Mouse (Mus musculus) CH12.LX (cell line): ENCODE results near the gene Amigo1. TPM values are rescaled to one million over a fixed set of nuclear protein-coding genes. Genes with fewer than 3 reads are reported as not detected.

Source experiments
- DNase-seq: peaks from one replicate; pipeline ENCODE4 v3.0.0-alpha.2; 2013; ENCODE audit errors: extremely low read depth
- H3K27ac ChIP-seq: 2 replicates; pipeline ENCODE4 v1.5.1; 2012; ENCODE audit warnings: low read depth, mild to moderate bottlenecking, control low read depth, moderate library complexity; ENCODE audit not compliant: insufficient read depth
- H3K27me3 ChIP-seq: replicated peaks from 2 replicates; pipeline ENCODE3; 2012; ENCODE audit warnings: inconsistent platforms
- H3K36me3 ChIP-seq, 2 experiments: replicated peaks in 1 of 2; 2 replicates each; pipeline versions ENCODE3 to v1.6.1; 2012; ENCODE audit warnings: inconsistent platforms in 1 of 2, low read length in 1 of 2, mild to moderate bottlenecking in 1 of 2, mixed read lengths in 1 of 2, moderate library complexity in 1 of 2; ENCODE audit not compliant: control insufficient read depth in 1 of 2, insufficient read depth in 1 of 2
- H3K4me1 ChIP-seq, 2 experiments: 2 replicates each; pipeline ENCODE4 v1.6.1; 2012; ENCODE audit warnings: inconsistent platforms in 1 of 2, moderate library complexity in 1 of 2; ENCODE audit not compliant: insufficient read depth in 2 of 2, control insufficient read depth in 1 of 2
- H3K4me2 ChIP-seq: 2 replicates; pipeline ENCODE4 v1.6.1; 2012; ENCODE audit warnings: low read depth, mild to moderate bottlenecking, control low read depth; ENCODE audit not compliant: poor library complexity, insufficient read depth, severe bottlenecking
- H3K4me3 ChIP-seq, 3 experiments: fragments of 150-350 bp in 1 of 3; sonication (generic) in 1 of 3; replicated peaks in 1 of 3; 2 replicates each; pipeline versions ENCODE3 to v1.5.1; 2011 to 2012; ENCODE audit warnings: low read depth in 2 of 3, low read length in 2 of 3, mild to moderate bottlenecking in 2 of 3, moderate library complexity in 2 of 3, control low read depth in 1 of 3, improper control_type of control experiment in 1 of 3, inconsistent platforms in 1 of 3, mixed read lengths in 1 of 3; ENCODE audit not compliant: poor library complexity in 1 of 3
- H3K79me2 ChIP-seq: replicated peaks from 2 replicates; pipeline ENCODE4 v1.6.1; 2012; ENCODE audit warnings: mild to moderate bottlenecking, moderate library complexity; ENCODE audit not compliant: control insufficient read depth, poor library complexity, insufficient read depth, severe bottlenecking; ENCODE audit errors: extremely low read depth
- H3K9ac ChIP-seq: 2 replicates; pipeline ENCODE4 v1.6.1; 2012; ENCODE audit warnings: low read depth, mild to moderate bottlenecking, control low read depth, moderate library complexity; ENCODE audit not compliant: insufficient read depth
- H3K9me3 ChIP-seq: replicated peaks from 2 replicates; pipeline ENCODE3; 2012; ENCODE audit warnings: low read length, inconsistent platforms, mixed read lengths
- CHD2 ChIP-seq: IDR thresholded peaks from 2 replicates; pipeline ENCODE4 v1.6.1; 2011; ENCODE audit warnings: low read length, improper control_type of control experiment
- CTCF ChIP-seq, 2 experiments: IDR thresholded peaks in 1 of 2; conservative IDR thresholded peaks in 1 of 2; 2 replicates each; pipeline ENCODE4 v1.5.1; 2011 to 2012; ENCODE audit warnings: low read depth in 2 of 2, low read length in 2 of 2, improper control_type of control experiment in 1 of 2, inconsistent platforms in 1 of 2, mild to moderate bottlenecking in 1 of 2, moderate library complexity in 1 of 2
- ETS1 ChIP-seq: conservative IDR thresholded peaks from 2 replicates; pipeline ENCODE4 v1.6.1; 2012; ENCODE audit warnings: low read depth, mild to moderate bottlenecking, inconsistent platforms, low read length, improper control_type of control experiment, moderate library complexity
- HCFC1 ChIP-seq: IDR thresholded peaks from 2 replicates; pipeline ENCODE4 v1.6.1; 2012; ENCODE audit warnings: low read depth, mild to moderate bottlenecking, inconsistent platforms, low read length, improper control_type of control experiment
- JUN ChIP-seq: IDR thresholded peaks from 2 replicates; pipeline ENCODE4 v1.6.1; 2011; ENCODE audit warnings: low read depth, mild to moderate bottlenecking, low read length, improper control_type of control experiment, moderate library complexity; ENCODE audit not compliant: insufficient read depth
- KAT2A ChIP-seq: IDR thresholded peaks from 2 replicates; pipeline ENCODE4 v1.6.1; 2012; ENCODE audit warnings: low read length, improper control_type of control experiment, inconsistent platforms; ENCODE audit not compliant: insufficient replicate concordance
- MAZ ChIP-seq: IDR thresholded peaks from 2 replicates; pipeline ENCODE4 v1.6.1; 2012; ENCODE audit warnings: low read depth, mild to moderate bottlenecking, inconsistent platforms, low read length, improper control_type of control experiment, moderate library complexity
- NELFE ChIP-seq: IDR thresholded peaks from 2 replicates; pipeline ENCODE4 v1.6.1; 2011; ENCODE audit warnings: low read depth, low read length, improper control_type of control experiment
- NRF1 ChIP-seq: IDR thresholded peaks from 2 replicates; pipeline ENCODE4 v1.6.1; 2014; ENCODE audit warnings: low read depth, mild to moderate bottlenecking, inconsistent platforms, low read length, improper control_type of control experiment, moderate library complexity
- PAX5 ChIP-seq: IDR thresholded peaks from 2 replicates; pipeline ENCODE4 v1.6.1; 2012; ENCODE audit warnings: low read length, inconsistent platforms, mixed read lengths
- POLR2A ChIP-seq: IDR thresholded peaks from 2 replicates; pipeline ENCODE4 v1.6.1; 2011; ENCODE audit warnings: low read depth, mild to moderate bottlenecking, improper control_type of control experiment, low read length
- POLR2AphosphoS2 ChIP-seq: IDR thresholded peaks from 2 replicates; pipeline ENCODE4 v1.6.1; 2011; ENCODE audit warnings: low read depth, low read length, improper control_type of control experiment
- RAD21 ChIP-seq: IDR thresholded peaks from 2 replicates; pipeline ENCODE4 v1.6.1; 2011; ENCODE audit warnings: low read depth, mild to moderate bottlenecking, low read length, improper control_type of control experiment, moderate library complexity
- RCOR1 ChIP-seq: conservative IDR thresholded peaks from 2 replicates; pipeline ENCODE4 v1.6.1; 2012; ENCODE audit warnings: low read depth, mild to moderate bottlenecking, inconsistent platforms, low read length, improper control_type of control experiment
- SMC3 ChIP-seq: IDR thresholded peaks from 2 replicates; pipeline ENCODE4 v1.6.1; 2011; ENCODE audit warnings: low read depth, low read length, improper control_type of control experiment
- TBP ChIP-seq: conservative IDR thresholded peaks from 2 replicates; pipeline ENCODE4 v1.6.1; 2011; ENCODE audit warnings: low read depth, low read length, improper control_type of control experiment
- UBTF ChIP-seq: IDR thresholded peaks from 2 replicates; pipeline ENCODE4 v1.6.1; 2012; ENCODE audit warnings: low read depth, mild to moderate bottlenecking, inconsistent platforms, low read length, improper control_type of control experiment, moderate library complexity
- ZNF384 ChIP-seq: IDR thresholded peaks from 2 replicates; pipeline ENCODE4 v1.6.1; 2012; ENCODE audit warnings: low read depth, low read length, improper control_type of control experiment, inconsistent platforms
- dilution Hi-C: fragments of 300-500 bp; cut with MboI; formaldehyde crosslinking; loops from 2 replicates; pipeline ENCODE4 v1.14.3; 2020; ENCODE audit warnings: low sequenced_read_pairs; ENCODE audit not compliant: extremely low pct_unique_long_range_greater_than_20kb, extremely low pct_ligation_motif_present
- in situ Hi-C: fragments of 300-500 bp; cut with MboI; formaldehyde crosslinking; loops from 3 replicates; pipeline ENCODE4 v1.14.3; 2019; ENCODE audit warnings: low sequenced_read_pairs, low pct_ligation_motif_present, low pct_unique_long_range_greater_than_20kb, mixed read lengths
- polyA plus RNA-seq: library from polyadenylated mRNA; unstranded; fragments of >175 nt; gene quantifications from 2 replicates; pipeline ENCODE4 v1.2.1, GENCODE M21; 2012; ENCODE audit warnings: low read depth; ENCODE audit not compliant: insufficient read length
- total RNA-seq, 2 experiments: library from RNA; depleted of rRNA; stranded (reverse); fragments of 300-350 nt in 1 of 2; fragments of >200 nt in 1 of 2; gene quantifications; 2 replicates each; pipeline ENCODE4 v1.2.3; 2012 to 2014

Amigo1 gene
- total and polyA plus RNA-seq, 3 experiments = 0.21 to 0.59 TPM; not detected in 1

- no peak overlapping the region for H3K4me2 ChIP-seq
- peaks cover 24 to 74% of the 10 kb centered on the region in 2 experiments for H3K36me3 ChIP-seq
Measured at GRCm38 (mm10) chr3:108203621-108204325, 17.6 kb downstream of the Amigo1 start.

DNA sequence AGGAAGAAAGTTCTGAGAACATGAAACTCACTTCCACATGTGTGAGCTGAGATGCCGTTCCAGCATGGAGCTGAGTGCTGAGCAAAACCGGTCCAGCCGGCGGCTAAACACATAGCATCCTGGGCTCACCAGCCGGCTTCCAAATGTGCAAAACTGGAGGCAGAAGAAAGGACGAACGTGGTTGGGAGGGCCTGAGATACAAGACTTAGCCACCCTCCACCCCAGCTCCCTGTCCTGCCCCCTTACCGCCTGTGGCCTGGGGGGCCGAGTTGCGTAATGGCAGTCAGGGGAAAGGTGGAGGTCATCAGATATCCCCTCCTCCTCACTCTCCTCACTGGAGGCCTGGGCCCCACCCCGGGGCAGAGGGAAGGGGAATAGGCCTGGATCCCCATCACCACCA, 18.3 kb downstream of the Amigo1 start:
- in situ Hi-C loops = no loop called here
- Histone ChIP-seq H3K27ac (no peak overlapping the region), H3K4me1 (peaks cover 7 to 34% of the 10 kb centered on the region in 2 experiments), H3K4me2 (no peak overlapping the region), H3K4me3 (no peak overlapping the region), H3K9me3 (no peaks in the 10 kb centered on the region), H3K27me3 (no peaks in the 10 kb centered on the region), H3K36me3 (peaks cover 24 to 67% of the 10 kb centered on the region in 2 experiments), H3K79me2 (no peaks in the 10 kb centered on the region; the same call in 1 of the 2 replicates), H3K9ac (no peak overlapping the region)
- TF ChIP-seq ZNF384 (no peak), ETS1 (no peak), PAX5 (no peak), KAT2A (no peak), RAD21 (no peak), CHD2 (no peak), RCOR1 (no peak), UBTF (no peak), TBP (no peak)
- DNase-seq = no peak
- dilution Hi-C loops = no loop called here

More at GRCm38 (mm10) chr3:108203621-108204325, 17.6 kb downstream of the Amigo1 start:
- TF ChIP-seq POLR2A (no peak), SMC3 (peak; percentile 88), HCFC1 (no peak), NELFE (no peak), RAD21 (peak; percentile 55), MAZ (no peak), TBP (no peak), CTCF (conservative IDR thresholded peaks at IDR 0.05 in 1 of 2, IDR thresholded peaks at IDR 0.05 in 1 of 2; ENCODE audit: low read depth in 2 of 2, low read length in 2 of 2) (peak; percentile 87 to 96), NRF1 (no peak), JUN (no peak), POLR2AphosphoS2 (no peak)
- TF ChIP-seq, all 38 proteins: peak for 3
- Histone ChIP-seq H3K27me3 (no peaks in the 10 kb centered on the region), H3K79me2 (no peaks in the 10 kb centered on the region; the same call in 1 of the 2 replicates), H3K27ac (no peak overlapping the region), H3K4me1 (peaks cover 6 to 34% of the 10 kb centered on the region in 2 experiments), H3K9ac (no peak overlapping the region), H3K4me3 (no peak overlapping the region), H3K9me3 (no peaks in the 10 kb centered on the region)
- dilution Hi-C loops (no loop called here), in situ Hi-C loops (no loop called here)
- peak; percentile 74 for DNase-seq
